Mouse (Mus musculus) heart, embryonic 11.5 days (tissue): ENCODE measurements around the gene Olfr128. TPM values are rescaled to one million over a fixed set of nuclear protein-coding genes. Genes with fewer than 3 reads are reported as not detected.
"Not testable (repeated sequence)": the region's sequence is repeated elsewhere in the genome, so short reads cannot be mapped to it uniquely, and the experiment has no call there.

ENCODE experiments used
- ATAC-seq: fragments of 200-750 bp; cut with Nextera tagmentation; replicated peaks from 2 replicates; pipeline ENCODE4 v1.8.0; 2017; ENCODE audit warnings: moderate library complexity; ENCODE audit not compliant: insufficient number of reproducible peaks, low FRiP score, low TSS enrichment
- H3K27ac ChIP-seq: fragments of 300-500 bp; sonication (generic); 2 replicates; pipeline ENCODE4 v1.5.1; 2014; ENCODE audit warnings: mild to moderate bottlenecking, low read depth, low read length
- H3K27me3 ChIP-seq: fragments of 300-500 bp; sonication (generic); 2 replicates; pipeline ENCODE4 v1.6.1; 2014; ENCODE audit warnings: mild to moderate bottlenecking, low read length, mixed read lengths; ENCODE audit not compliant: control insufficient read depth, insufficient read depth
- H3K36me3 ChIP-seq: fragments of 300-500 bp; sonication (generic); 2 replicates; pipeline ENCODE4 v1.6.1; 2014; ENCODE audit warnings: mild to moderate bottlenecking, low read length, moderate library complexity, mixed read lengths; ENCODE audit not compliant: control insufficient read depth, insufficient read depth
- H3K4me1 ChIP-seq: fragments of 300-500 bp; sonication (generic); 2 replicates; pipeline ENCODE4 v1.6.1; 2014; ENCODE audit warnings: low read length; ENCODE audit not compliant: control insufficient read depth, insufficient read depth
- H3K4me2 ChIP-seq: fragments of 300-500 bp; sonication (generic); 2 replicates; pipeline ENCODE4 v1.6.1; 2014; ENCODE audit warnings: mild to moderate bottlenecking, moderate library complexity
- H3K4me3 ChIP-seq: fragments of 300-500 bp; sonication (generic); 2 replicates; pipeline ENCODE4 v1.5.1; 2014; ENCODE audit warnings: low read depth, low read length
- H3K9ac ChIP-seq: fragments of 300-500 bp; sonication (generic); 2 replicates; pipeline ENCODE4 v1.6.1; 2014; ENCODE audit warnings: mild to moderate bottlenecking, low read depth, low read length, moderate library complexity
- H3K9me3 ChIP-seq: fragments of 300-500 bp; sonication (generic); replicated peaks from 2 replicates; pipeline ENCODE4 v1.6.1; 2016; ENCODE audit warnings: low read length; ENCODE audit not compliant: control insufficient read depth
- WGBS: fragments of 180-500 bp; shearing (Covaris S2); extraction: QIAGEN DNeasy Blood & Tissue Kit; methylation state at CpG from one replicate; pipeline ENCODE4 v1.1.7; 2014; ENCODE audit not compliant: insufficient replicate concordance; 5-methylcytosine and 5-hydroxymethylcytosine counted together
- polyA plus RNA-seq: library from polyadenylated mRNA; unstranded; fragments of >200 nt; fragmentation: Nextera tagmentation; extraction: Ambion mirVana; gene quantifications from 2 replicates; pipeline ENCODE4 v1.2.1, GENCODE M21; 2014

The Olfr128 gene
- polyA plus RNA-seq, result not detected in 2 replicates

DNA sequence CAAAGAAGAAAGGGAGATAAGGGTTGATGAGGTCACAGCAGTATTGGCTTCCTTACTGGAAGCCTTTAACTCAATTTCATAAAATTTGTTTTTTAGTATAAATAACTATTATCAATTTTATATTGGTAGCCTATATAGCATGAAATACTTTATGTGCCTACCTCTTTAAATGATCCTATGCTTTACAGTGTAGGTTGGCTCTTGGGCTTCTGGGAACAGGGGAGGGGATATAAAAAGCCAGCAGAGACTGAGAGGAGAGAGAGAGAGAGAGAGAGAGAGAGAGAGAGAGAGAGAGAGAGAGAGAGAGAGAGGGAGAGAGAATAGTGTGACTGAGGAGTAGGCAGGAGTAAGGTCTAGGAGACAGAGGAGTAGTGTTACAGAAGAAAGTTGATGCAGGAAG, at the start of gene Olfr128:
Olfr128 (plus strand) TSS at position 301 of the 400 bp plus-strand sequence.
- Histone ChIP-seq H3K4me2 (no peak within 1 kb of the TSS), H3K9ac (no peak within 1 kb of the TSS), H3K36me3 (no peaks in the 10 kb centered on the region), H3K9me3 (no peaks in the 10 kb centered on the region), H3K27me3 (no peaks in the 10 kb centered on the region), H3K27ac (no peak within 1 kb of the TSS), H3K4me1 (no peaks in the 10 kb centered on the region), H3K4me3 (no peak within 1 kb of the TSS)
- ATAC-seq, result no peak

DNA sequence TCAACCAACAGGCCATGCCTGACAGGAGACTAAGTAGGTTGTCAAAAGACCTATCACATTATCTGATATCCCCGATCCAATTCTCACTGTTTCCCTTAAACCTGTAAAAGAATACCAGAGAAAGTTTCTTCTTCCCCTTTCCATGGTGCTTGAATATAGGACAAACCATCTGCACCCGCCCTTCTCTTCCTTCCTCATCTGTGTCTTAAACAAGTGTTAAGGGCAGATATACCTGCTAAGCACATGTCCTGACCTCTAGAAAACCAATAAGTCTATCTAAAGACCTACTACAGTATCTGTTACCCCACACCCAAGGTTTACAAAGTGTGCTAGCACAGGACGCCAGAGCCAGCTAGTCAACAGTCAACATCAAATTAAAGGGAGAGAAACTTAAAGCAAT, 46.5 kb upstream of the Olfr128 start:
- H3K4me3 ChIP-seq, result no peak overlapping the region
- 68% methylated on average over 3 of the region's 3 CpGs for WGBS
- H3K27ac ChIP-seq, result no peak overlapping the region
- H3K4me2 ChIP-seq, result no peak overlapping the region
- no peaks in the 10 kb centered on the region for H3K4me1 ChIP-seq
- no peak for ATAC-seq
- H3K9me3 ChIP-seq, result no peaks in the 10 kb centered on the region
- no peaks in the 10 kb centered on the region for H3K27me3 ChIP-seq
- no peak overlapping the region for H3K9ac ChIP-seq
- no peaks in the 10 kb centered on the region for H3K36me3 ChIP-seq

DNA sequence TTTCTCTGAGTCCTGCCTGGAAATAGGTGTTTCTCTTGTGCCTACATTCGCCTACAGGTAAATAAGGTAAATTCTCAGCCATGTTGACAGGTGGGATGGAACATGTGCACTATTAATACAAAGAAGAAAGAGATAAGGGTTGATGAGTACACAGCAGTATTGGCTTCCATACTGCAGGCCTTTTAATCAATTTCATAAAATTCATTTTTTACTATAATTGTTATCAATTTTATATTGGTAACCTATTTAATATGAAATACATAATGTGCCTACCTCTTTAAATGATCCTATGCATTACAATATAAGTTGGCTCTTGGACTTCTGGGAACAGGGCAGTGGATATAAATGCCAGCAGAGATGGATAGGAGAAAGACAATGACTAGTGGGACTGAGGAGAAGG, 20.2 kb upstream of the Olfr128 start, which contains the start of gene Olfr127:
Olfr127 (plus strand) TSS at position 301 of the 400 bp plus-strand sequence.
- ATAC-seq, result no peak
- no peaks in the 10 kb centered on the region for H3K27me3 ChIP-seq

DNA sequence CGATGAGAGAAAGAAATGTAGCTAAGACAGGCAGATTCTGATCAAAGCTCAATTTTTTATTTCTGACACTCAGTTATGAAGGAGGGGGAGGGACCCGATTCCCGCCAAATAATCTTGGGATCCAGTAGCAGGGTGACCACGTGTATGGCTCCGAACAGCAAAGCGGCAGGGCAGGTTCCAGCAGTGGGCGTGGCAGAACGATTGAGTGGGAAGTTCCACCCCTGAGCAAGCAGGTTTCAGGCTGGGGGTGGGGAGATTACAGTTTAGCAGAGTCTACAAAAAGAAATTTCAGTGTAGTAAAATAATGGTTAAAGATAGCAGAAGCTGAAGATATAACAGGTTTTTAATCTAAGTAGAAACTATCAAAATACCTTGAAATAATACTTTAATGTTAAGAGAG, 13.5 kb upstream of the Olfr128 start:
- H3K4me3 ChIP-seq, H3K27me3 ChIP-seq, ATAC-seq, H3K36me3 ChIP-seq, H3K4me1 ChIP-seq, H3K9ac ChIP-seq, H3K9me3 ChIP-seq, H3K27ac ChIP-seq, H3K4me2 ChIP-seq: not testable (repeated sequence)
- 64% methylated on average over 8 of the region's 8 CpGs for WGBS

More for the DNA sequence above, 20.2 kb upstream of the Olfr128 start, which contains the start of gene Olfr127:
- Histone ChIP-seq H3K4me3 (no peak within 1 kb of the TSS), H3K4me1 (no peaks in the 10 kb centered on the region), H3K9ac (no peak within 1 kb of the TSS), H3K9me3 (no peaks in the 10 kb centered on the region), H3K36me3 (no peaks in the 10 kb centered on the region), H3K27ac (no peak within 1 kb of the TSS), H3K4me2 (no peak within 1 kb of the TSS)
- 50% methylated on average over 1 of the region's 1 CpGs for WGBS

DNA sequence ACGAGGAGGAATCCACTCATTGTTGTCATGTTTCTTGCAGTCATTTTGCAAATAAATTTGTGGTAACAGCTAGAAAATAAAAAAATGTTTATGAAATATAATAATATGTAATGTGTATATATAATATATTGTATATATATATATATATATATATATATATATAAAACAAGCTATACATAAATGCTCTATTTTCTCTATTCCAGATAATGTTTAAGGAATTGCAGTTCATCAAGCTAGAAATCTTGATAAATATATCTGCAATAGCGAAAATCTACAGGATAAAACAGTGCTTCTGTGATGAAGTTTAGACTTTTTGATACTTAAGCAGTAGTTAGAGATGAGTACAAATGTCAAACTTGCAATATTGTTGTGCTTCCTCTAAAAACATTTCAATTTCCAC, 32.6 kb downstream of the Olfr128 start, which contains the start of gene Olfr761:
Olfr761 (minus strand) TSS at position 101 of the 400 bp plus-strand sequence.
- Histone ChIP-seq H3K4me1 (no peaks in the 10 kb centered on the region), H3K36me3 (no peaks in the 10 kb centered on the region), H3K4me3 (no peak within 1 kb of the TSS), H3K4me2 (no peak within 1 kb of the TSS), H3K9ac (no peak within 1 kb of the TSS), H3K27me3 (no peaks in the 10 kb centered on the region), H3K9me3 (no peaks in the 10 kb centered on the region), H3K27ac (no peak within 1 kb of the TSS)
- ATAC-seq, result no peak
- WGBS, result 58% methylated on average over 2 of the region's 2 CpGs

DNA sequence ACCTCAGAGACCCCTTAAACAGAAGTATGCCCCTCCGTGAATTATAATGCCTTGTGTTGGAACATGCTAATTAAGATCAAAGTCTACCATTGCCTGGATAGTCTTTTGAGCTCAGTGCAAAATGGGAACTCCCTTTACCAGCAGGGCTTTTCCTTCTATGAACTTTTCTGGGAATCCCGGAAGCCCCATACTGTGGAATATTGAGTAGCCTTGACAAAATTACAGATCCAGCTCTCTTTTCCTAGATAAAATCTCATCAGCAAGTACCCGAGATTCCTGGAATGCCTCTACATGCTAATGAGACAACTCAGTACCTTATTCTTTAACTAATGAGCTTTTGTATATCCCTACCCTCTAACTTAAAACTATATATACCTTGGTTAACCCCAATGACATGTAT, 53.2 kb downstream of the Olfr128 start:
- Histone ChIP-seq H3K4me3 (no peak overlapping the region), H3K9ac (no peak overlapping the region), H3K9me3 (no peaks in the 10 kb centered on the region), H3K4me2 (no peak overlapping the region), H3K36me3 (no peaks in the 10 kb centered on the region), H3K4me1 (no peaks in the 10 kb centered on the region), H3K27ac (no peak overlapping the region), H3K27me3 (no peaks in the 10 kb centered on the region)
- no peak for ATAC-seq
- WGBS, result 82% methylated on average over 3 of the region's 3 CpGs

Other genes starting within 250 kb of the Olfr128 start
- not detected in 2 replicates for gene Olfr119, start 224.0 kb upstream of the Olfr128 start, polyA plus RNA-seq
- gene Olfr120, start 198.7 kb upstream of the Olfr128 start, polyA plus RNA-seq, result not detected in 2 replicates
- not detected in 2 replicates for gene Olfr121, start 171.7 kb upstream of the Olfr128 start, polyA plus RNA-seq
- not detected in 2 replicates for gene Olfr122, start 151.9 kb upstream of the Olfr128 start, polyA plus RNA-seq
- gene Olfr123, start 127.0 kb upstream of the Olfr128 start, polyA plus RNA-seq, result not detected in 2 replicates
- gene Olfr124, start 120.7 kb upstream of the Olfr128 start, polyA plus RNA-seq, result not detected in 2 replicates
- not detected in 2 replicates for gene Olfr125, start 87.6 kb upstream of the Olfr128 start, polyA plus RNA-seq
- not detected in 2 replicates for gene Olfr126, start 73.1 kb upstream of the Olfr128 start, polyA plus RNA-seq
- gene Olfr127, start 20.1 kb upstream of the Olfr128 start, polyA plus RNA-seq, result not detected in 2 replicates
- not detected in 2 replicates for gene Olfr761, start 32.5 kb downstream of the Olfr128 start, polyA plus RNA-seq
- not detected in 2 replicates for gene Olfr129, start 139.5 kb downstream of the Olfr128 start, polyA plus RNA-seq
- gene Olfr130, start 143.4 kb downstream of the Olfr128 start, polyA plus RNA-seq, result not detected in 2 replicates
- not detected in 2 replicates for gene Olfr131, start 168.1 kb downstream of the Olfr128 start, polyA plus RNA-seq
- gene Olfr132, start 214.0 kb downstream of the Olfr128 start, polyA plus RNA-seq, result not detected in 2 replicates
- gene Olfr133, start 224.7 kb downstream of the Olfr128 start, polyA plus RNA-seq, result not detected in 2 replicates